13 mouse cellular contexts compared by ENCODE assay signal in the genomic region with DNA sequence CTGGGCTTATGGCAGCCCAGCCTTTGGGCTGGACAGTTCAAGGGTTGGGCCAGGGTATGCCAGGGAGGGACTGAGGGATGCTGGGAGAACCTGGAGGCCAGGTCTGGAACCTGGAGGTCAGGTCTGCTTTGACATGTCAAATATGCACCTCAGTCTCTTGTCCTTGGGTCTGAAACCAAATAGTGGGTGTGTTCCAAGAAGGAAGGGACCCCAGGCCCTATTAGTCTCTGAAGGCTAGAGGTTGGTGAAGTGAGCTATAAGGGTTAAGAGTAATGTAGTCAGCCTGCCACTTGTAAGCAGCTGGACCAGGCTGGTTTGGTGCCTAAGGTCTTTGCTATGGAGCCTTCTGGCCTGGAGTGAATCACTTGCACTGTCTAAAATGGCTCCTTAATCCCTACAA. TPM values are rescaled to one million over a fixed set of nuclear protein-coding genes. Genes with fewer than 3 reads are reported as not detected.
DNase-seq lines count a peak whose midpoint lies in the region; ATAC-seq and TF ChIP-seq lines count a peak whose summit lies in the region.
"Had no signal": no experiment of that assay in that cellular context is flagged by ENCODE, and none has a peak within 500 bp of the region (broad histone marks: within the 10 kb centered on the region; RNA-seq: fewer than 3 reads in every experiment).

No protein-coding gene starts in this region.

- no peak for TF ChIP-seq EP300 in liver, postnatal 0 days (IDR thresholded peaks at IDR 0.05; ENCODE audit: low read depth)

- no peaks in the 10 kb centered on the region for H3K27me3 ChIP-seq in heart, embryonic 13.5 days (replicated peaks)
- no peaks in the 10 kb centered on the region for H3K27me3 ChIP-seq in heart, embryonic 10.5 days (ENCODE audit: insufficient read depth, poor library complexity, severe bottlenecking)
- no peaks in the 10 kb centered on the region for H3K27me3 ChIP-seq in liver, postnatal 0 days (ENCODE audit: insufficient read depth, low read length)
- H3K27me3 ChIP-seq in hindbrain, embryonic 16.5 days (replicated peaks; ENCODE audit: control insufficient read depth, insufficient read depth, low read length): no peaks in the 10 kb centered on the region
- H3K27me3 ChIP-seq: limb, embryonic 12.5 days had no signal

- no peak for DNase-seq in heart, embryonic 10.5 days (ENCODE audit: low spot score)
- no peak for DNase-seq in lung, adult 2 months
- no peak for DNase-seq in lung, postnatal 36 days
- no peak for DNase-seq in liver, postnatal 0 days
- DNase-seq: kidney, postnatal 4 days had no signal

- no peaks in the 10 kb centered on the region for H3K9me3 ChIP-seq in heart, embryonic 13.5 days
- no peaks in the 10 kb centered on the region for H3K9me3 ChIP-seq in heart, embryonic 10.5 days
- no peaks in the 10 kb centered on the region for H3K9me3 ChIP-seq in liver, postnatal 0 days (ENCODE audit: low read length)
- H3K9me3 ChIP-seq in hindbrain, embryonic 16.5 days (ENCODE audit: control insufficient read depth, low read length): no peaks in the 10 kb centered on the region
- H3K9me3 ChIP-seq: limb, embryonic 12.5 days had no signal

- H3K9ac ChIP-seq in heart, embryonic 13.5 days: no peak overlapping the region
- peak overlapping the region; percentile 28 for H3K9ac ChIP-seq in liver, postnatal 0 days (replicated peaks)
- H3K9ac ChIP-seq in hindbrain, embryonic 16.5 days (ENCODE audit: low read depth, low read length): no peak overlapping the region
- H3K9ac ChIP-seq: limb, embryonic 12.5 days had no signal

- H3K4me2 ChIP-seq in heart, embryonic 13.5 days: peak overlapping the region; percentile 53
- peak overlapping the region; percentile 62 for H3K4me2 ChIP-seq in liver, postnatal 0 days (ENCODE audit: low read depth, low read length)
- H3K4me2 ChIP-seq in hindbrain, embryonic 16.5 days (ENCODE audit: low read length): no peak overlapping the region
- H3K4me2 ChIP-seq: limb, embryonic 12.5 days had no signal

- no peaks in the 10 kb centered on the region for H3K36me3 ChIP-seq in heart, embryonic 13.5 days
- no peaks in the 10 kb centered on the region for H3K36me3 ChIP-seq in heart, embryonic 10.5 days
- peaks cover 7% of the 10 kb centered on the region; the same call in 1 of the 2 replicates for H3K36me3 ChIP-seq in liver, postnatal 0 days (replicated peaks; ENCODE audit: insufficient read depth, low read length)
- H3K36me3 ChIP-seq in hindbrain, embryonic 16.5 days (ENCODE audit: control insufficient read depth, insufficient read depth, low read length): no peaks in the 10 kb centered on the region
- H3K36me3 ChIP-seq: limb, embryonic 12.5 days had no signal

- TF ChIP-seq POLR2A in lung, adult 2 months (IDR thresholded peaks at IDR 0.05; ENCODE audit: borderline replicate concordance, extremely low read depth, low read depth, low read length): no peak
- no peak for TF ChIP-seq POLR2A in bone marrow macrophage, adult 2 months (IDR thresholded peaks at IDR 0.05; ENCODE audit: borderline replicate concordance, low read depth, low read length)

- no peak for TF ChIP-seq CTCF in lung, adult 2 months (IDR thresholded peaks at IDR 0.05; ENCODE audit: insufficient read depth, low read length)
- no peak for TF ChIP-seq CTCF in bone marrow macrophage, adult 2 months (IDR thresholded peaks at IDR 0.05; ENCODE audit: low read depth, low read length)
- TF ChIP-seq CTCF in liver, postnatal 0 days (IDR thresholded peaks at IDR 0.05; ENCODE audit: low read depth): no peak

- peak overlapping the region; percentile 38 for H3K4me3 ChIP-seq in heart, embryonic 13.5 days
- no peak overlapping the region for H3K4me3 ChIP-seq in heart, embryonic 10.5 days
- peak overlapping the region; percentile 46 for H3K4me3 ChIP-seq in lung, adult 2 months (replicated peaks; ENCODE audit: extremely low read depth, low read depth, low read length)
- H3K4me3 ChIP-seq in bone marrow macrophage, adult 2 months (ENCODE audit: insufficient read depth, low read length): peak overlapping the region; percentile 62
- no peak overlapping the region for H3K4me3 ChIP-seq in liver, postnatal 0 days (ENCODE audit: low read depth, low read length)
- no peak overlapping the region for H3K4me3 ChIP-seq in hindbrain, embryonic 16.5 days (ENCODE audit: low read length)
- H3K4me3 ChIP-seq: limb, embryonic 12.5 days had no signal

- peak overlapping the region; percentile 36; the same call in 1 of the 2 replicates for H3K27ac ChIP-seq in heart, embryonic 13.5 days (replicated peaks)
- no peak overlapping the region for H3K27ac ChIP-seq in heart, embryonic 10.5 days
- peak overlapping the region; percentile 85 for H3K27ac ChIP-seq in bone marrow macrophage, adult 2 months (ENCODE audit: insufficient read depth, low read depth, low read length)
- H3K27ac ChIP-seq in liver, postnatal 0 days (ENCODE audit: low read depth): peak overlapping the region; percentile 78
- no peak overlapping the region for H3K27ac ChIP-seq in hindbrain, embryonic 16.5 days (ENCODE audit: low read depth, low read length)
- H3K27ac ChIP-seq: limb, embryonic 12.5 days had no signal

- no peak for ATAC-seq in heart, embryonic 13.5 days (ENCODE audit: extremely low read depth, insufficient number of reproducible peaks, low FRiP score, low TSS enrichment)
- no peak for ATAC-seq in liver, postnatal 0 days
- no peak for ATAC-seq in hindbrain, embryonic 16.5 days
- no peak for ATAC-seq in inflammation-experienced regulatory T-cells, adult 6 months
- ATAC-seq: forebrain, embryonic 14.5 days had no signal

- H3K4me1 ChIP-seq in heart, embryonic 13.5 days: no peaks in the 10 kb centered on the region
- no peaks in the 10 kb centered on the region for H3K4me1 ChIP-seq in heart, embryonic 10.5 days
- H3K4me1 ChIP-seq in lung, adult 2 months (ENCODE audit: control insufficient read depth, insufficient read depth, low read length): peaks cover 12% of the 10 kb centered on the region
- H3K4me1 ChIP-seq in bone marrow macrophage, adult 2 months (ENCODE audit: control insufficient read depth, insufficient read depth, low read length): peaks cover 21% of the 10 kb centered on the region
- peaks cover 5% of the 10 kb centered on the region; the same call in 1 of the 2 replicates for H3K4me1 ChIP-seq in liver, postnatal 0 days (ENCODE audit: insufficient read depth)
- H3K4me1 ChIP-seq in hindbrain, embryonic 16.5 days (ENCODE audit: control insufficient read depth, insufficient read depth, low read depth, low read length): no peaks in the 10 kb centered on the region
- H3K4me1 ChIP-seq: limb, embryonic 12.5 days had no signal

RNA-seq across cellular contexts. Expression of a gene that starts 0.8 kb away (rescaled TPM):
- 32.9 and 33.9 TPM in 2 replicates for polyA plus RNA-seq in heart, embryonic 13.5 days (2015; fragmentation: Nextera tagmentation; extraction: Ambion mirVana)
- polyA plus RNA-seq in heart, embryonic 10.5 days (2016; fragmentation: Nextera tagmentation; extraction: Ambion mirVana): 2.4 and 6.6 TPM in 2 replicates
- 339 and 380 TPM in 2 replicates for polyA plus RNA-seq in lung, adult 2 months (2012; rRNA removed)
- polyA plus RNA-seq in bone marrow macrophage, adult 2 months (2012; ENCODE audit: insufficient read depth, insufficient read length, missing spikeins): 93.3 and 100 TPM in 2 replicates
- 37.2 and 44.0 TPM in 2 replicates for polyA plus RNA-seq in liver, postnatal 0 days (2015; fragmentation: Nextera tagmentation; extraction: Ambion mirVana)
- polyA plus RNA-seq in hindbrain, embryonic 16.5 days (2015; fragmentation: Nextera tagmentation; extraction: Ambion mirVana): 16.6 TPM in 2 replicates
- 100 to 1,000 TPM; 291 to 440 (median 388) TPM for polyA plus RNA-seq in inflammation-experienced regulatory T-cells, adult 6 months (2017; shearing (Covaris generic))

RNA-seq across cellular contexts. Expression of a gene that starts 8.6 kb away (rescaled TPM):
- 10.6 and 11.5 TPM in 2 replicates for polyA plus RNA-seq in heart, embryonic 13.5 days (2015; fragmentation: Nextera tagmentation; extraction: Ambion mirVana)
- polyA plus RNA-seq in heart, embryonic 10.5 days (2016; fragmentation: Nextera tagmentation; extraction: Ambion mirVana): 0.71 and 0.98 TPM in 2 replicates
- 319 and 789 TPM in 2 replicates for polyA plus RNA-seq in lung, adult 2 months (2012; rRNA removed)
- 1,008 and 1,016 TPM in 2 replicates for polyA plus RNA-seq in bone marrow macrophage, adult 2 months (2012; ENCODE audit: insufficient read depth, insufficient read length, missing spikeins)
- polyA plus RNA-seq in liver, postnatal 0 days (2015; fragmentation: Nextera tagmentation; extraction: Ambion mirVana): 46.6 and 49.7 TPM in 2 replicates
- polyA plus RNA-seq in hindbrain, embryonic 16.5 days (2015; fragmentation: Nextera tagmentation; extraction: Ambion mirVana): 2.2 and 2.6 TPM in 2 replicates
- 1,000 to 10,000 TPM in 1 of 3 experiments, 100 to 1,000 TPM in 2; 960 to 1,720 (median 961) TPM for polyA plus RNA-seq in inflammation-experienced regulatory T-cells, adult 6 months (2017; shearing (Covaris generic))

RNA-seq across cellular contexts. Expression of a gene that starts 9.2 kb away (rescaled TPM):
- 77.4 and 78.3 TPM in 2 replicates for polyA plus RNA-seq in heart, embryonic 13.5 days (2015; fragmentation: Nextera tagmentation; extraction: Ambion mirVana)
- 68.4 and 77.5 TPM in 2 replicates for polyA plus RNA-seq in heart, embryonic 10.5 days (2016; fragmentation: Nextera tagmentation; extraction: Ambion mirVana)
- 33.4 and 35.6 TPM in 2 replicates for polyA plus RNA-seq in lung, adult 2 months (2012; rRNA removed)
- polyA plus RNA-seq in bone marrow macrophage, adult 2 months (2012; ENCODE audit: insufficient read depth, insufficient read length, missing spikeins): 58.7 and 62.6 TPM in 2 replicates
- 58.1 and 59.1 TPM in 2 replicates for polyA plus RNA-seq in liver, postnatal 0 days (2015; fragmentation: Nextera tagmentation; extraction: Ambion mirVana)
- polyA plus RNA-seq in hindbrain, embryonic 16.5 days (2015; fragmentation: Nextera tagmentation; extraction: Ambion mirVana): 147 and 159 TPM in 2 replicates
- 100 to 1,000 TPM; 232 to 344 (median 235) TPM for polyA plus RNA-seq in inflammation-experienced regulatory T-cells, adult 6 months (2017; shearing (Covaris generic))

RNA-seq across cellular contexts. Expression of a gene that starts 22.2 kb away (rescaled TPM):
- not detected in 2 replicates for polyA plus RNA-seq in heart, embryonic 13.5 days (2015; fragmentation: Nextera tagmentation; extraction: Ambion mirVana)
- 0.17 and 0.20 TPM in 2 replicates for polyA plus RNA-seq in heart, embryonic 10.5 days (2016; fragmentation: Nextera tagmentation; extraction: Ambion mirVana)
- polyA plus RNA-seq in lung, adult 2 months (2012; rRNA removed): 0.11 and 0.34 TPM in 2 replicates
- polyA plus RNA-seq in bone marrow macrophage, adult 2 months (2012; ENCODE audit: insufficient read depth, insufficient read length, missing spikeins): not detected in 2 replicates
- polyA plus RNA-seq in liver, postnatal 0 days (2015; fragmentation: Nextera tagmentation; extraction: Ambion mirVana): not detected in 2 replicates
- not detected in 2 replicates for polyA plus RNA-seq in hindbrain, embryonic 16.5 days (2015; fragmentation: Nextera tagmentation; extraction: Ambion mirVana)
- polyA plus RNA-seq in inflammation-experienced regulatory T-cells, adult 6 months (2017; shearing (Covaris generic)): not detected
- polyA plus RNA-seq: brain, embryonic 14.5 days; forebrain, embryonic 14.5 days; limb, embryonic 12.5 days; testis, adult 2 months had no signal

RNA-seq across cellular contexts. Expression of a gene that starts 27.2 kb away (rescaled TPM):
- polyA plus RNA-seq in heart, embryonic 13.5 days (2015; fragmentation: Nextera tagmentation; extraction: Ambion mirVana): 0.39 and 0.60 TPM in 2 replicates
- polyA plus RNA-seq in heart, embryonic 10.5 days (2016; fragmentation: Nextera tagmentation; extraction: Ambion mirVana): 0.53 and 0.62 TPM in 2 replicates
- 0.96 and 1.2 TPM in 2 replicates for polyA plus RNA-seq in lung, adult 2 months (2012; rRNA removed)
- polyA plus RNA-seq in bone marrow macrophage, adult 2 months (2012; ENCODE audit: insufficient read depth, insufficient read length, missing spikeins): 1.9 TPM in 1 of 2 replicates, not detected in the other
- 0.14 TPM in 1 of 2 replicates, not detected in the other for polyA plus RNA-seq in liver, postnatal 0 days (2015; fragmentation: Nextera tagmentation; extraction: Ambion mirVana)
- 0.93 and 1.4 TPM in 2 replicates for polyA plus RNA-seq in hindbrain, embryonic 16.5 days (2015; fragmentation: Nextera tagmentation; extraction: Ambion mirVana)
- polyA plus RNA-seq in inflammation-experienced regulatory T-cells, adult 6 months (2017; shearing (Covaris generic)): 1 to 10 TPM in 2 of 3 experiments, not detected in 1; 1.1 TPM

Comparison
In these comparisons a context has a peak if more than half of its experiments do, and no peak if none do; other contexts are left out.
1. H3K27ac ChIP-seq: peak in heart, embryonic 13.5 days (single experiment), bone marrow macrophage, adult 2 months (single experiment) and liver, postnatal 0 days (single experiment); none in heart, embryonic 10.5 days (single experiment) and hindbrain, embryonic 16.5 days (single experiment).
2. H3K4me3 ChIP-seq: peak in heart, embryonic 13.5 days (single experiment), lung, adult 2 months (single experiment) and bone marrow macrophage, adult 2 months (single experiment); none in heart, embryonic 10.5 days (single experiment), liver, postnatal 0 days (single experiment) and hindbrain, embryonic 16.5 days (single experiment).